Mouse (Mus musculus) T-cell, adult 2 months (primary cell): ENCODE measurements around the gene Fam129b.

ENCODE experiments used
- DNase-seq: peaks from one replicate; pipeline ENCODE4 v3.0.0; 2022; ENCODE audit warnings: low spot score

Fam129b gene

GRCm38 (mm10) chr2:32923551-32924250 is 47.8 kb downstream of the Fam129b start:
- DNase-seq: no peak

- no peak for DNase-seq
These were observed 48.5 kb downstream of the Fam129b start for GRCm38 (mm10) chr2:32924306-32924844.

DNA sequence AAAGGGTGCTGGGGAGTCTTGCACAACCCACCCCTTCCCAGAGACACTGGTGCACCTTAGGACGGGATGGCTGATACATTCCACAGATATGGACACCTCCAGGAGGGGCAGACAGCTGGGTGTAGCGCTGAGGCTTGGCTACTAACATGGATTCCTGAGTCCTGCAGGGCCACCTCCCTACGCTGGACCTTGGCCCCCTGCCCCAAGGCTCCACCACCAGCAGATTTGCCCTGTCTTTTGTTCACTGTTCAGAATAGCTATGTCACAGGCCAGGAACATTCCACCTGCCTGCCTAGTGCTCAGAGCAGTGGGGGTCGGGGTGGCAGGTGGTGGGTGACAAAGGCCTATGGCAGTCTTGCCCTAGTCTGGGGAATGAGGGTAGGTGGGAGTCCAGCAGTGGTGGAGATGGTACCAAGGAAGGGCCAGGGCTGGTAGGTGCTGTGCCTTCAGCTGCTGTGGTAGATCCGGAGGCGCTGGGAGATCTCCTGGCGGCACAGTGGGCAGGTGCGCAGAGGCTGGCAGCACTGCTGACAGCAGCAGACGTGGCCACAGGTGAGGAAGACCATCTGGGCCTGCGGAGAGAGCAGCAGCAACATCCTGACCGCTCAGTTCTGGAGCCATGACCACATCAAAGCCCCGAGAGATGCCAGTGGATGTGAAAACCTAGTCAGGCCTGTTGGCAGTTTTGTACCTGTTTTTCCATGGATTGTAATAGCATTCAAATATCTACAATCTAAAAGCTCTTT is 50.6 kb downstream of the Fam129b start:
- DNase-seq: no peak

- DNase-seq: no peak
These were observed 51.8 kb downstream of the Fam129b start for GRCm38 (mm10) chr2:32927624-32928234.

GRCm38 (mm10) chr2:32928235-32928946 is 52.5 kb downstream of the Fam129b start:
- DNase-seq: peak; percentile 37

- DNase-seq: no peak
These were observed 53.3 kb downstream of the Fam129b start for GRCm38 (mm10) chr2:32928947-32929829.

- DNase-seq: peak; percentile 14
These were observed 55.8 kb downstream of the Fam129b start for GRCm38 (mm10) chr2:32931730-32932129.

DNA sequence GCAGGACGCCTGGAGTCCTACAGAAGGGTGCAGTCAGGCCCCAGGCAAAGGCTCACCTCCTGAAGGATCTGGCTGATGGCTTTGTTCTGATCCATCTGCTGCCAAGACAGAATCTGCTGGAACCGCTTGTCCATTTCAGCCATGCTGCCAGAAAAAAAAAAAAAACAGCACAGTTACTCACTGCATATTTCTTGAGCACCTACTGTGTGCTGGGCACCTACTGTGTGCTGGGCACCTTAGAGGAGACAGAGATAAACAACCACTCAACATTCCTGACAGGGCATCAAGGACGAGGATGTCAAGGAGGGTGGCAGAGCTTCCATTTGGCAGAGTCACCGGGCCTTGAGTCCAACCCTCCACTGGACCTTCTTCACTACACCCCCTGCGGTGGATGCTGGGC is 62.8 kb downstream of the Fam129b start:
- DNase-seq: no peak

GRCm38 (mm10) chr2:32939418-32939817 is 63.5 kb downstream of the Fam129b start:
- peak; percentile 50 for DNase-seq

DNA sequence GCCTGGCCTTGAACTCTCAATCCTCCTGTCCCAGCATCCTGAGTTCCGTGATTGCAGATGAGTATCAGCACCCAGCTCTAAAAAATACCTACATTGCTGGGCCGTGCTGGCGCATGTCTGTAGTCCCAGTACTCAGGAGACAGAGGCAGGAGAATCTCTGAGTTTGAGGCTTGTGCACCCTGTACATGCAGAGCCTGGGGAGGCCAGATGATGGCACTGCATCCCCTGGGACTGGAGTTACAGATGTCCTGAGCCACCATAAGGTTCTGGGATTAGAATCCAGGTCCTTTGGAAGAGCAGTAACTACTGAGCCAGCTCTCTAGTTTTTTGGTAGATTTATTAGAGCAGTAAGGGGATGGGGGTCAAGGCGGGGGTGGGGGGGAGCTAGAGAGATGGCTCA is 64.6 kb downstream of the Fam129b start:
- no peak for DNase-seq

DNA sequence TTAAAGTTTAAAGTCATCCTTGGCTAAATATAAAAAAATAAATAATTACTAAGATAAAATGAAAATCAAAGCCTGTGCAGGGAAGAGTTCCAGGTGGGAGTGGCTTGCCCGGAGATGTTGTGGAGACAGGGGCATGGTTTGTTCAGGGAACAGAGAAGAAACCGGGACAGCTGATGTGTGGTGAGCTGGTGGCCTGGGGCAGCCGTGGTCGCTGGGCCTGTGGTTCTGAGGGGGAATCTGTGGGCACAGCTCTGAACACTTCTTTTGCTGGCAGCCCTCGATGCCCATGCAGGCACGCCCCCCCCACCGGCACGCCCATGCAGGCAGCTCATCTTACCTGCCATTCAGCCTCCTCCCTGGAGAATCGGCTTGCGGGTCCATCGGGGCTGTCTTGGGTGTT is 71.5 kb downstream of the Fam129b start:
- no peak for DNase-seq

GRCm38 (mm10) chr2:32954581-32954980 is 78.7 kb downstream of the Fam129b start:
- DNase-seq: no peak

DNA sequence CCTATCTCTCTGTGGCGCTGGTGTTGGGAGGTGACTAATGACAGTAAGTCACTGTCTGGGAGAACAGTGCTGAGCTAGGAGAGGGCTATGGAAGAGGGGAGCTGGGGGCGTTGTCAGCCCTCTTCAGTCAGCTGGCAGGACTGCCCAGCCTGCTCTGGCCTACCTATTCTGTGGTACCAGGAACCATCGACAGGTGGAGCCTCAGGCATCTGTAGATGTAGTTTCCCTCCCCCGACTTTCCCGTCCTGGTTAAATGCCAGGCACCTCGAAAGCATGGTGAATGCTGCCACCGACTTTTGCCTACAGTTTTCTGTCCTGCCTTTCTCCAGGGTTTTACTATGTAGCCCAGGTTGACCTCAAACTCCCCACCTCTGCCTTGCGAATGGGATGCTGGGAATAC is 81.4 kb downstream of the Fam129b start:
- DNase-seq: no peak

DNA sequence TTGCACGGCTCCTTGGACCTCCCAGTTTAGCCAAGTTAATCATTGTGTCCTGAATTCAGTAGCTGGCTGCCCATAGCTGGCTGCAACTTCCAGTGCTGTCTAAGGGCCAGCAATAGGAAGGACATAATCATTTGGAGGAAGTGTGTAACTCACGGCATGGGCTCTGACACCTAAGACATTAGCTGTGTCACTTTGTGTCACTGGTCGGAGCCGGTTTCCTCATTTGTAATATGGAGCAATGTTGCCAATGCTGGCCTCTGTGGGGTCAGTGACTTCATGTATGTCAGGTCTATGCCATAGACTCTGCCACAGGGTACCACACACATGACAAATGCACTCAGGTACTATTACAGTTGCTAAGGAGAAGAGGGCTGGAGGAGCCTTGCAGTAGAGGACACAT is 84.4 kb downstream of the Fam129b start:
- DNase-seq: no peak

GRCm38 (mm10) chr2:32961192-32961995 is 85.5 kb downstream of the Fam129b start, which contains the start of the genes Rpl12 and Lrsam1:
Gene Rpl12, plus strand, starts transcription at chr2:32961559.
Gene Lrsam1, minus strand, starts transcription at chr2:32961614.
- DNase-seq: peak; percentile 94

- DNase-seq: no peak
These were observed 86.4 kb downstream of the Fam129b start for GRCm38 (mm10) chr2:32962062-32962874.

DNA sequence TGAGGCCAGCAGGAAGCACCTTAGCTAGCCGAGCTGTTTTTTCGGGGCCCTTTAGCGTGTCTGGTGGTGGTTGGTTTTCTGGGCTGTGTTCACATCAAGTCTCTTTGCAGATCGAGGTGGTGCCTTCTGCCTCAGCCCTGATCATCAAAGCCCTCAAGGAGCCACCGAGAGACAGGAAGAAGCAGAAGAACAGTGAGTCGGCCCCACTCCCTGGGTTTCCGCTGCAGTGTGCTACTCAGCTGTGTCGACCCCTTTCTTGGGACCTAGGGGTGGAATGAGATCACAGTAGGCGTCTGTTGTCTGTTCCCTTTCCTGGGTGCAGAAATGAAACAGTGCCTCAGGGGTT is 86.9 kb downstream of the Fam129b start:
- peak; percentile 76 for DNase-seq

DNA sequence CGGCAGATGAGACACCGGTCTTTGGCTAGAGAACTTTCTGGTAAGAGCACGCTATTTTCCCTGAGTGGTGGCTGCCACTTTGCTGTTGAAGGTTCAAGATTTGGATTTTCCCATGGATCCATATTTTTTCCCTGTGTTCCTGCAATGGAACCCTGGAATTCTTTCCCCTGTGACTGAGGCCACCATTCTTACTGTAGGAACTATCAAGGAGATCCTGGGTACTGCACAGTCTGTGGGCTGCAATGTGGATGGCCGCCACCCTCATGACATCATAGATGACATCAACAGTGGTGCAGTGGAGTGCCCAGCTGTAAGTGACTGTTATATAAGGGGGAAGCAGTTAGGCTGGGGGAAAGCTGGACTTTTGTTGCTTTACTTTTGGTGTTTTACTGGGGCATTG is 87.6 kb downstream of the Fam129b start:
- DNase-seq: no peak

GRCm38 (mm10) chr2:32963981-32964380 is 88.1 kb downstream of the Fam129b start:
- DNase-seq: no peak
